Mouse (Mus musculus) liver, embryonic 12.5 days (tissue): ENCODE results near the gene Unc5c. TPM values are rescaled to one million over a fixed set of nuclear protein-coding genes. Genes with fewer than 3 reads are reported as not detected.

Source experiments
- ATAC-seq: fragments of 200-750 bp; cut with Nextera tagmentation; 2 replicates; pipeline ENCODE4 v1.8.0; 2017; ENCODE audit warnings: moderate number of reproducible peaks, mild to moderate bottlenecking, moderate library complexity
- H3K27ac ChIP-seq: fragments of 300-500 bp; sonication (generic); 2 replicates; pipeline ENCODE4 v1.5.1; 2016; ENCODE audit warnings: mild to moderate bottlenecking
- H3K27me3 ChIP-seq: fragments of 300-500 bp; sonication (generic); replicated peaks from 2 replicates; pipeline ENCODE4 v1.6.1; 2016; ENCODE audit warnings: mild to moderate bottlenecking, moderate library complexity
- H3K36me3 ChIP-seq: fragments of 300-500 bp; sonication (generic); 2 replicates; pipeline ENCODE4 v1.6.1; 2016; ENCODE audit warnings: mild to moderate bottlenecking, moderate library complexity
- H3K4me1 ChIP-seq: fragments of 300-500 bp; sonication (generic); 2 replicates; pipeline ENCODE4 v1.6.1; 2016
- H3K4me2 ChIP-seq: fragments of 300-500 bp; sonication (generic); 2 replicates; pipeline ENCODE4 v1.6.1; 2016; ENCODE audit warnings: mild to moderate bottlenecking, moderate library complexity
- H3K4me3 ChIP-seq: fragments of 300-500 bp; sonication (generic); 2 replicates; pipeline ENCODE4 v1.5.1; 2016; ENCODE audit warnings: mild to moderate bottlenecking, moderate library complexity
- H3K9ac ChIP-seq: fragments of 300-500 bp; sonication (generic); 2 replicates; pipeline ENCODE4 v1.6.1; 2016; ENCODE audit warnings: mild to moderate bottlenecking, moderate library complexity
- H3K9me3 ChIP-seq: fragments of 300-500 bp; sonication (generic); replicated peaks from 2 replicates; pipeline ENCODE4 v1.6.1; 2016; ENCODE audit warnings: mild to moderate bottlenecking, moderate library complexity
- WGBS: fragments of 180-500 bp; shearing (Covaris S2); methylation state at CpG from one replicate; pipeline ENCODE4 v1.1.7; 2016; ENCODE audit not compliant: insufficient replicate concordance; 5-methylcytosine and 5-hydroxymethylcytosine counted together
- polyA plus RNA-seq: library from polyadenylated mRNA; unstranded; fragments of >200 nt; fragmentation: Nextera tagmentation; extraction: Ambion mirVana; gene quantifications from 2 replicates; pipeline ENCODE4 v1.2.1, GENCODE M21; 2016

Unc5c gene
- polyA plus RNA-seq, 1 experiment from 2014 or later = 1.1 TPM

DNA sequence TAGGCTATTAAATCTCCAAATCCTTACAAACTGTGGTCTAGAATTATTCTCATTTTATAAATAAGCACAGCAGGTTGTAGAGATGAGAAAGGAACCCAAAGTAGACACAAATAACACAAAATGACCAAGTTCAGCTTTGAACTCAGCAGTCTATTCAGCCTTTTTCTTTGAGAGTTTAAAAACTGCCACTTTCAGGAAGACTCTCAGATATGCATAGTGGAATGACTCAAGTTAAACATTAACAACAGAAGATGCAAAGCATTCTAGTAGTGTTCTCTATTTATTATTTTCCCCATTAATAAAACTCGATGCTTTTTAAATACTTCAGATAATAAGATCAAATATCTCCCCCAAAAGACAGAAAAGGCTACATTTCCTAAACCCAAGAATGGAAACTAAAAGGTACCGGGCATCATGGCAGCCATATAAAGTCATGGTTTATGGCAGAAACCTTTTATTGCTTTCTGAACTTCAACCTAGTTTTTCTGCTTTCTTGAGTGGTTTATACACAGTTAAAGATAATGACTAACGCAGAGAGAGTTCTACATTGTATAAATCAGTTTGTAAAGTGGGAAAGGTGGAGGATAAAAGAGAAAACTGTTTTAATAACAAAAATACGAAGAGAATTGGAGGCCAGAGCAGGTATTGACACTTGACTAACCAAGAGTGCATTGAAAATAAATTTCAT lies 283.8 kb downstream of the Unc5c start:
- ATAC-seq = no peak
- 59% methylated on average over 4 of the region's 4 CpGs for WGBS

DNA sequence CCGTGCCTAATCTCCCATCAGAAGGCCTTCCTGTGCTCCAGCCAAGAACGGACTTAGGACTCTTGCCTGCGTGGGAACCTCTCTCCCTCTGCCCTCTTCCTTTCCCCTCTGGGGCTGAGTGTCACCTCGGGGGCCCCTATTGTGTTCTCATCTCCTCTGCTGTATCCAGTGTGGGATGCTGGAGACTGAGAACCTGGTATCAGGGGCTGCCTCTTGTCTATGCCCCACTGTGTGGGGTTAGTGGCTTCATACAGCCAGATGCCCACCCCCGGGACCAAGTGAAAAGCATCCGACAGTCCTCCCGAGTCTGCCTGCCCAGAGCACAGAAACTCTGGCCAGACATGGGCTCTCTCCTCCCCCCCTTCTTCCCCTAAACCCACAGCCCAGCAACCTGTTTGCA lies 287.2 kb downstream of the Unc5c start:
- H3K4me3 ChIP-seq = no peak overlapping the region
- no peaks in the 10 kb centered on the region for H3K27me3 ChIP-seq
- no peaks in the 10 kb centered on the region for H3K36me3 ChIP-seq
- no peak overlapping the region for H3K27ac ChIP-seq
- H3K4me1 ChIP-seq = no peaks in the 10 kb centered on the region
- no peak overlapping the region for H3K9ac ChIP-seq
- ATAC-seq = no peak
- no peak overlapping the region for H3K4me2 ChIP-seq
- 50% methylated on average over 7 of the region's 7 CpGs for WGBS
- H3K9me3 ChIP-seq = no peaks in the 10 kb centered on the region

More for the DNA sequence above, 283.8 kb downstream of the Unc5c start:
- H3K9me3 ChIP-seq = no peaks in the 10 kb centered on the region
- no peak overlapping the region for H3K4me2 ChIP-seq
- H3K9ac ChIP-seq = no peak overlapping the region
- H3K4me1 ChIP-seq = no peaks in the 10 kb centered on the region
- no peak overlapping the region for H3K4me3 ChIP-seq
- no peak overlapping the region for H3K27ac ChIP-seq
- H3K36me3 ChIP-seq = no peaks in the 10 kb centered on the region
- no peaks in the 10 kb centered on the region for H3K27me3 ChIP-seq

- H3K4me1 ChIP-seq = no peaks in the 10 kb centered on the region
- H3K27ac ChIP-seq = no peak overlapping the region
- no peaks in the 10 kb centered on the region for H3K27me3 ChIP-seq
- H3K4me2 ChIP-seq = no peak overlapping the region
- no peaks in the 10 kb centered on the region for H3K9me3 ChIP-seq
- no peaks in the 10 kb centered on the region for H3K36me3 ChIP-seq
- H3K4me3 ChIP-seq = no peak overlapping the region
- no peak overlapping the region for H3K9ac ChIP-seq
- no peak for ATAC-seq
- WGBS = 53% methylated on average over 3 of the region's 3 CpGs
Observed at GRCm38 (mm10) chr3:141757259-141757658, 292.2 kb downstream of the Unc5c start.

DNA sequence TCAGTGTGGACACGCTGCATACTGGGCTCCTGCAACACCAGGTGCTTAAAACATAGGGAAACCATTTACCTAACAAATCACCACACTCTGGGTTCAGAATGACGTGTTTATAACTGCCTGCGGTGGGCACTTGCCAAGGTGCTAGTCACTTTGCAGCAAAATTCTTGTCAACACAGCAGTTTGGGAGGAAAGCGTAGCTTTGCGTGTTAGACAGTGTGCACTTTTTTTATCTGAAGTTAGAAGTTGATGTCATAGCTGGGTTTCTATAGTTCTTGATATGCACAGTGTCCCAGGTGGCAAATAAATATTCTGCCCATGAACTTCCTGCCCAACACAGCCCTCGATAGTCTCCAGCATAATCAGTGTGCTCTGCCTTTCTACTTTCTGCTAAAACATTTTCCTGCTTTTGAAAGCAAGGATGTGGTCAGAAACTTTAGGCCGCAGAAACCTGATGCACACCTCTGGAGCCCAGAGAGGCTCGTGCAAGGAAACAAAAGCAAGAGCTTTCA lies 313.4 kb downstream of the Unc5c start:
- Histone ChIP-seq H3K36me3 (no peaks in the 10 kb centered on the region), H3K9me3 (no peaks in the 10 kb centered on the region), H3K4me1 (no peaks in the 10 kb centered on the region), H3K27me3 (no peaks in the 10 kb centered on the region), H3K4me3 (no peak overlapping the region), H3K9ac (no peak overlapping the region), H3K4me2 (no peak overlapping the region), H3K27ac (no peak overlapping the region)
- ATAC-seq = no peak
- WGBS = 71% methylated on average over 8 of the region's 8 CpGs

- Histone ChIP-seq H3K4me1 (no peaks in the 10 kb centered on the region), H3K9me3 (no peaks in the 10 kb centered on the region), H3K36me3 (no peaks in the 10 kb centered on the region), H3K27ac (no peak overlapping the region), H3K27me3 (no peaks in the 10 kb centered on the region), H3K4me2 (no peak overlapping the region), H3K9ac (no peak overlapping the region), H3K4me3 (no peak overlapping the region)
- WGBS = 48% methylated on average over 3 of the region's 3 CpGs
- no peak for ATAC-seq
Observed at GRCm38 (mm10) chr3:141779186-141779585, 314.2 kb downstream of the Unc5c start.

DNA sequence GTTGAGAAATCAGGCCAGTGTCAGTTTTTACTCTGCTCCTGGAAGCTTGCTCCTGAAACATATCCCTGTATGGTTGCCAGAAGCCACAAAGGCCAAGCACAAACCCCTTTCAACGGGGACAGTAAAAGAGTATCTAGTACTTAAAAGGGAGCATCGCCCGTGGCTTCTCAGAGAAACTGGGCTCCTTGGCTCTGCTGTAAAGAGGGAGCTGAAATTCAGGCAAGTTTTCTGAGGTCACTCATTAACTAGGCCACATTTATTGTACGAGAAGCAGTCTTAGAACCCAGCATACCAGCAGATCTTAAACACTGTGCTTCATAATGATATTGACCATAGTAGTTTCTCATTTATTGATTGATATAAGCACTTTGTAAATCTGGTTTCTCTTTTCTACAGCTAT lies 317.5 kb downstream of the Unc5c start:
- H3K9ac ChIP-seq = no peak overlapping the region
- no peaks in the 10 kb centered on the region for H3K4me1 ChIP-seq
- H3K9me3 ChIP-seq = no peaks in the 10 kb centered on the region
- no peak overlapping the region for H3K4me2 ChIP-seq
- WGBS = 62% methylated on average over 4 of the region's 4 CpGs
- no peaks in the 10 kb centered on the region for H3K27me3 ChIP-seq
- H3K36me3 ChIP-seq = no peaks in the 10 kb centered on the region
- no peak for ATAC-seq
- no peak overlapping the region for H3K4me3 ChIP-seq
- no peak overlapping the region for H3K27ac ChIP-seq

GRCm38 (mm10) chr3:141791026-141791780 lies 326.2 kb downstream of the Unc5c start:
- no peak for ATAC-seq
- WGBS = 80% methylated on average over 8 of the region's 8 CpGs
- H3K9me3 ChIP-seq = no peaks in the 10 kb centered on the region
- H3K36me3 ChIP-seq = no peaks in the 10 kb centered on the region
- H3K9ac ChIP-seq = no peak overlapping the region
- H3K4me2 ChIP-seq = no peak overlapping the region
- no peaks in the 10 kb centered on the region for H3K4me1 ChIP-seq
- H3K4me3 ChIP-seq = no peak overlapping the region
- H3K27ac ChIP-seq = no peak overlapping the region
- no peaks in the 10 kb centered on the region for H3K27me3 ChIP-seq

GRCm38 (mm10) chr3:141792106-141792505 lies 327.1 kb downstream of the Unc5c start:
- H3K4me2 ChIP-seq = no peak overlapping the region
- no peaks in the 10 kb centered on the region for H3K9me3 ChIP-seq
- H3K36me3 ChIP-seq = no peaks in the 10 kb centered on the region
- H3K4me1 ChIP-seq = no peaks in the 10 kb centered on the region
- H3K9ac ChIP-seq = no peak overlapping the region
- 70% methylated on average over 1 of the region's 1 CpGs for WGBS
- no peaks in the 10 kb centered on the region for H3K27me3 ChIP-seq
- ATAC-seq = no peak
- H3K27ac ChIP-seq = no peak overlapping the region
- H3K4me3 ChIP-seq = no peak overlapping the region

GRCm38 (mm10) chr3:141793755-141794154 lies 328.7 kb downstream of the Unc5c start:
- WGBS = 70% methylated on average over 2 of the region's 2 CpGs
- H3K27ac ChIP-seq = no peak overlapping the region
- H3K4me2 ChIP-seq = no peak overlapping the region
- H3K27me3 ChIP-seq = no peaks in the 10 kb centered on the region
- no peaks in the 10 kb centered on the region for H3K4me1 ChIP-seq
- H3K4me3 ChIP-seq = no peak overlapping the region
- no peak for ATAC-seq
- H3K36me3 ChIP-seq = no peaks in the 10 kb centered on the region
- H3K9me3 ChIP-seq = no peaks in the 10 kb centered on the region
- no peak overlapping the region for H3K9ac ChIP-seq

- Histone ChIP-seq H3K27me3 (no peaks in the 10 kb centered on the region), H3K4me2 (no peak overlapping the region), H3K4me1 (no peaks in the 10 kb centered on the region), H3K9me3 (no peaks in the 10 kb centered on the region), H3K27ac (no peak overlapping the region), H3K36me3 (no peaks in the 10 kb centered on the region), H3K4me3 (no peak overlapping the region), H3K9ac (no peak overlapping the region)
- 70% methylated on average over 3 of the region's 3 CpGs for WGBS
- ATAC-seq = no peak
Observed at GRCm38 (mm10) chr3:141794371-141794770, 329.4 kb downstream of the Unc5c start.

DNA sequence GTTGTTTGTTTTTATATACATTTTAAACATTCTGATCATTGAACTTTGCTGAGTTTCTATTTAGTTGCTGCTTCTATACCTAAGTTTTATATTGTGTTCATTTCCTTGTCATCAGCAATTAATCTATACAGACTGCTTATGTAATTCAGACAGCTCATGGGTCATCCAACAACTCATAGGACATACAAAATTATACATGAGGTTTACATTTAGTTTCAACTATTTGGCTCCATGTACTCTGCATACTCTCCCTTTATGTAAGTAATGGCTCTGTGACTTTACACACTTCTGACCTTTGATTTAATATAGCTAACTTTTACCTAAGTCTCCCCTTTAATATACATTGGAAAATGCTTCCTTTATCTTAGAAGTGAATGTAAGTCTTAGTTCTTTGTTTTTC lies 332.4 kb downstream of the Unc5c start:
- Histone ChIP-seq H3K27me3 (no peaks in the 10 kb centered on the region), H3K9me3 (no peaks in the 10 kb centered on the region), H3K27ac (no peak overlapping the region), H3K9ac (no peak overlapping the region), H3K36me3 (no peaks in the 10 kb centered on the region), H3K4me3 (no peak overlapping the region), H3K4me1 (no peaks in the 10 kb centered on the region), H3K4me2 (no peak overlapping the region)
- no peak for ATAC-seq

- Histone ChIP-seq H3K36me3 (no peaks in the 10 kb centered on the region), H3K4me3 (no peak overlapping the region), H3K9ac (no peak overlapping the region), H3K27ac (no peak overlapping the region), H3K9me3 (no peaks in the 10 kb centered on the region), H3K4me2 (no peak overlapping the region), H3K4me1 (no peaks in the 10 kb centered on the region), H3K27me3 (no peaks in the 10 kb centered on the region)
- no peak for ATAC-seq
- whole genome bisulfite sequencing = 28% methylated on average over 1 of the region's 1 CpGs
Observed at GRCm38 (mm10) chr3:141797789-141798188, 332.8 kb downstream of the Unc5c start.
